Mouse (Mus musculus) layer of hippocampus, postnatal 10 days (tissue): Measurements from ENCODE around the gene Il7r. TPM values are rescaled to one million over a fixed set of nuclear protein-coding genes. Genes with fewer than 3 reads are reported as not detected.
A peak's percentile ranks its signal among the peaks of the same experiment; 100 is the strongest.
"Not testable (repeated sequence)": the region's sequence is repeated elsewhere in the genome, so short reads cannot be mapped to it uniquely, and the experiment has no call there.

Experiments used
- DNase-seq, 2 experiments: peaks; one replicate each; pipeline ENCODE4 v3.0.0; 2021; ENCODE audit warnings: low spot score in 2 of 2
- long read RNA-seq: library from polyadenylated mRNA; stranded (forward); transcript quantifications from one replicate; pipeline ENCODE4 v2.0.0, GENCODE M21; 2023
- total RNA-seq, 2 experiments: library from RNA; stranded (reverse); gene quantifications; 2 replicates each; pipeline ENCODE4 v1.2.3; 2021

Il7r gene
- total RNA-seq = under 1 TPM; 0.18 to 0.43 TPM
- long read RNA-seq = 0 reads

- DNase-seq = no peak
These were observed at the start of gene Il7r for GRCm38 (mm10) chr15:9530076-9530475. Gene Il7r (minus strand): TSS chr15:9530176.

- no peak for DNase-seq
These were observed 47.3 kb upstream of the Il7r start for GRCm38 (mm10) chr15:9577303-9577702.

- DNase-seq = no peak
These were observed 44.8 kb upstream of the Il7r start for GRCm38 (mm10) chr15:9574796-9575195.

- no peak for DNase-seq
These were observed 43.4 kb upstream of the Il7r start for GRCm38 (mm10) chr15:9573361-9573760.

GRCm38 (mm10) chr15:9572664-9573063 lies 42.7 kb upstream of the Il7r start:
- no peak for DNase-seq

- DNase-seq = no peak
These were observed 41.9 kb upstream of the Il7r start for GRCm38 (mm10) chr15:9571896-9572295.

GRCm38 (mm10) chr15:9567316-9567715 lies 37.3 kb upstream of the Il7r start:
- no peak for DNase-seq

GRCm38 (mm10) chr15:9565396-9565795 lies 35.4 kb upstream of the Il7r start:
- peak in 1 of 2 experiments; percentile 5 for DNase-seq

GRCm38 (mm10) chr15:9564156-9564555 lies 34.2 kb upstream of the Il7r start:
- DNase-seq = no peak

- not testable (repeated sequence) for DNase-seq
These were observed 27.3 kb upstream of the Il7r start for GRCm38 (mm10) chr15:9557264-9557663.

GRCm38 (mm10) chr15:9548951-9549350 lies 19.0 kb upstream of the Il7r start:
- DNase-seq = no peak

GRCm38 (mm10) chr15:9535200-9535599 lies 5.2 kb upstream of the Il7r start:
- no peak for DNase-seq

- DNase-seq = no peak
These were observed 3.5 kb upstream of the Il7r start for GRCm38 (mm10) chr15:9533356-9533902.

- no peak for DNase-seq
These were observed 330 bp downstream of the Il7r start for GRCm38 (mm10) chr15:9529646-9530045.

- DNase-seq = no peak
These were observed 1.6 kb downstream of the Il7r start for GRCm38 (mm10) chr15:9528186-9528935.

GRCm38 (mm10) chr15:9526412-9526811 lies 3.6 kb downstream of the Il7r start:
- no peak for DNase-seq

- DNase-seq = no peak
These were observed 5.1 kb downstream of the Il7r start for GRCm38 (mm10) chr15:9524907-9525306.

- no peak for DNase-seq
These were observed 6.0 kb downstream of the Il7r start for GRCm38 (mm10) chr15:9523956-9524355.

GRCm38 (mm10) chr15:9523059-9523458 lies 6.9 kb downstream of the Il7r start:
- DNase-seq = no peak

GRCm38 (mm10) chr15:9492077-9492476 lies 37.9 kb downstream of the Il7r start:
- no peak for DNase-seq

- DNase-seq = no peak
These were observed 40.4 kb downstream of the Il7r start for GRCm38 (mm10) chr15:9489417-9490118.

- DNase-seq = no peak
These were observed 56.8 kb downstream of the Il7r start for GRCm38 (mm10) chr15:9473188-9473587.
